Mouse (Mus musculus): Measurements from ENCODE around the gene Hip1. TPM values are rescaled to one million over a fixed set of nuclear protein-coding genes. Genes with fewer than 3 reads are reported as not detected.

Gene Hip1
- polyA plus RNA-seq, 1 experiment, result 51.6 TPM

- H3K27ac ChIP-seq (ENCODE audit: insufficient read depth, low read length), result no peak overlapping the region
- no peaks in the 10 kb centered on the region for H3K4me1 ChIP-seq (ENCODE audit: control insufficient read depth, insufficient read depth, low read length)
- no peak overlapping the region for H3K4me3 ChIP-seq (ENCODE audit: low read depth, low read length)
- H3K9ac ChIP-seq (ENCODE audit: low read depth, poor library complexity, severe bottlenecking), result no peak overlapping the region
- H3K27me3 ChIP-seq (ENCODE audit: control insufficient read depth, insufficient read depth, low read length, poor library complexity, severe bottlenecking), result no peaks in the 10 kb centered on the region
- H3K36me3 ChIP-seq (ENCODE audit: control insufficient read depth, insufficient read depth, low read length, poor library complexity, severe bottlenecking), result no peaks in the 10 kb centered on the region
- peaks cover 2% of the 10 kb centered on the region; the same call in 1 of the 2 replicates for H3K9me3 ChIP-seq (replicated peaks; ENCODE audit: control insufficient read depth, insufficient read depth, low read length, poor library complexity, severe bottlenecking)
- TF ChIP-seq CTCF (IDR thresholded peaks at IDR 0.05; ENCODE audit: low read depth, low read length), result no peak
- no peak for TF ChIP-seq POLR2A (IDR thresholded peaks at IDR 0.05; ENCODE audit: insufficient read depth, low read length)
- no peak for TF ChIP-seq EP300 (IDR thresholded peaks at IDR 0.05; ENCODE audit: insufficient read depth, low read depth, low read length)
Measured at GRCm38 (mm10) chr5:135517348-135517883, 27.5 kb downstream of the Hip1 start.

GRCm38 (mm10) chr5:135513131-135513530 lies 31.8 kb downstream of the Hip1 start:
- no peak overlapping the region for H3K9ac ChIP-seq (ENCODE audit: low read depth, poor library complexity, severe bottlenecking)
- no peak overlapping the region for H3K27ac ChIP-seq (ENCODE audit: insufficient read depth, low read length)
- no peaks in the 10 kb centered on the region for H3K4me1 ChIP-seq (ENCODE audit: control insufficient read depth, insufficient read depth, low read length)
- H3K4me3 ChIP-seq (ENCODE audit: low read depth, low read length), result no peak overlapping the region
- H3K9me3 ChIP-seq (replicated peaks; ENCODE audit: control insufficient read depth, insufficient read depth, low read length, poor library complexity, severe bottlenecking), result peaks cover 2% of the 10 kb centered on the region; the same call in 1 of the 2 replicates
- no peaks in the 10 kb centered on the region for H3K36me3 ChIP-seq (ENCODE audit: control insufficient read depth, insufficient read depth, low read length, poor library complexity, severe bottlenecking)
- no peak for TF ChIP-seq EP300 (IDR thresholded peaks at IDR 0.05; ENCODE audit: insufficient read depth, low read depth, low read length)
- no peak for TF ChIP-seq POLR2A (IDR thresholded peaks at IDR 0.05; ENCODE audit: insufficient read depth, low read length)
- TF ChIP-seq CTCF (IDR thresholded peaks at IDR 0.05; ENCODE audit: low read depth, low read length), result no peak
- H3K27me3 ChIP-seq (ENCODE audit: control insufficient read depth, insufficient read depth, low read length, poor library complexity, severe bottlenecking), result no peaks in the 10 kb centered on the region

- Histone ChIP-seq H3K9ac (ENCODE audit: low read depth, poor library complexity, severe bottlenecking) (no peak overlapping the region), H3K27ac (ENCODE audit: insufficient read depth, low read length) (no peak overlapping the region), H3K36me3 (ENCODE audit: control insufficient read depth, insufficient read depth, low read length, poor library complexity, severe bottlenecking) (no peaks in the 10 kb centered on the region), H3K4me1 (ENCODE audit: control insufficient read depth, insufficient read depth, low read length) (no peaks in the 10 kb centered on the region), H3K9me3 (replicated peaks; ENCODE audit: control insufficient read depth, insufficient read depth, low read length, poor library complexity, severe bottlenecking) (peaks cover 2% of the 10 kb centered on the region; the same call in 1 of the 2 replicates), H3K27me3 (ENCODE audit: control insufficient read depth, insufficient read depth, low read length, poor library complexity, severe bottlenecking) (no peaks in the 10 kb centered on the region), H3K4me3 (ENCODE audit: low read depth, low read length) (no peak overlapping the region)
- TF ChIP-seq POLR2A (IDR thresholded peaks at IDR 0.05; ENCODE audit: insufficient read depth, low read length), result no peak
- peak; percentile 53 for TF ChIP-seq CTCF (IDR thresholded peaks at IDR 0.05; ENCODE audit: low read depth, low read length)
Measured at GRCm38 (mm10) chr5:135511105-135511504, 33.8 kb downstream of the Hip1 start.

- no peak overlapping the region for H3K4me3 ChIP-seq (ENCODE audit: low read depth, low read length)
- TF ChIP-seq EP300 (IDR thresholded peaks at IDR 0.05; ENCODE audit: insufficient read depth, low read depth, low read length) (no peak), POLR2A (IDR thresholded peaks at IDR 0.05; ENCODE audit: insufficient read depth, low read length) (no peak), CTCF (IDR thresholded peaks at IDR 0.05; ENCODE audit: low read depth, low read length) (no peak)
- H3K9ac ChIP-seq (ENCODE audit: low read depth, poor library complexity, severe bottlenecking), result no peak overlapping the region
- H3K27me3 ChIP-seq (ENCODE audit: control insufficient read depth, insufficient read depth, low read length, poor library complexity, severe bottlenecking), result no peaks in the 10 kb centered on the region
- H3K9me3 ChIP-seq (replicated peaks; ENCODE audit: control insufficient read depth, insufficient read depth, low read length, poor library complexity, severe bottlenecking), result no peaks in the 10 kb centered on the region
- H3K36me3 ChIP-seq (ENCODE audit: control insufficient read depth, insufficient read depth, low read length, poor library complexity, severe bottlenecking), result no peaks in the 10 kb centered on the region
- peaks cover 2% of the 10 kb centered on the region for H3K4me1 ChIP-seq (ENCODE audit: control insufficient read depth, insufficient read depth, low read length)
- H3K27ac ChIP-seq (ENCODE audit: insufficient read depth, low read length), result no peak overlapping the region
Measured at GRCm38 (mm10) chr5:135508284-135508683, 36.6 kb downstream of the Hip1 start.

- Histone ChIP-seq H3K9me3 (replicated peaks; ENCODE audit: control insufficient read depth, insufficient read depth, low read length, poor library complexity, severe bottlenecking) (no peaks in the 10 kb centered on the region), H3K27me3 (ENCODE audit: control insufficient read depth, insufficient read depth, low read length, poor library complexity, severe bottlenecking) (no peaks in the 10 kb centered on the region), H3K36me3 (ENCODE audit: control insufficient read depth, insufficient read depth, low read length, poor library complexity, severe bottlenecking) (no peaks in the 10 kb centered on the region), H3K4me1 (ENCODE audit: control insufficient read depth, insufficient read depth, low read length) (peaks cover 2% of the 10 kb centered on the region), H3K27ac (ENCODE audit: insufficient read depth, low read length) (no peak overlapping the region), H3K9ac (ENCODE audit: low read depth, poor library complexity, severe bottlenecking) (no peak overlapping the region), H3K4me3 (ENCODE audit: low read depth, low read length) (no peak overlapping the region)
- TF ChIP-seq POLR2A (IDR thresholded peaks at IDR 0.05; ENCODE audit: insufficient read depth, low read length), result no peak
- no peak for TF ChIP-seq CTCF (IDR thresholded peaks at IDR 0.05; ENCODE audit: low read depth, low read length)
- no peak for TF ChIP-seq EP300 (IDR thresholded peaks at IDR 0.05; ENCODE audit: insufficient read depth, low read depth, low read length)
Measured at GRCm38 (mm10) chr5:135507561-135508273, 37.2 kb downstream of the Hip1 start.

- H3K9me3 ChIP-seq (replicated peaks; ENCODE audit: control insufficient read depth, insufficient read depth, low read length, poor library complexity, severe bottlenecking), result no peaks in the 10 kb centered on the region
- H3K4me3 ChIP-seq (ENCODE audit: low read depth, low read length), result peak overlapping the region; percentile 34; the same call in 1 of the 2 replicates
- no peaks in the 10 kb centered on the region for H3K36me3 ChIP-seq (ENCODE audit: control insufficient read depth, insufficient read depth, low read length, poor library complexity, severe bottlenecking)
- TF ChIP-seq POLR2A (IDR thresholded peaks at IDR 0.05; ENCODE audit: insufficient read depth, low read length), result no peak
- TF ChIP-seq CTCF (IDR thresholded peaks at IDR 0.05; ENCODE audit: low read depth, low read length), result no peak
- no peak for TF ChIP-seq EP300 (IDR thresholded peaks at IDR 0.05; ENCODE audit: insufficient read depth, low read depth, low read length)
- peaks cover 4% of the 10 kb centered on the region for H3K4me1 ChIP-seq (ENCODE audit: control insufficient read depth, insufficient read depth, low read length)
- peak overlapping the region; percentile 60; the same call in 1 of the 2 replicates for H3K9ac ChIP-seq (ENCODE audit: low read depth, poor library complexity, severe bottlenecking)
- no peaks in the 10 kb centered on the region for H3K27me3 ChIP-seq (ENCODE audit: control insufficient read depth, insufficient read depth, low read length, poor library complexity, severe bottlenecking)
- H3K27ac ChIP-seq (ENCODE audit: insufficient read depth, low read length), result peak overlapping the region; percentile 79
Measured at GRCm38 (mm10) chr5:135505442-135505841, 39.5 kb downstream of the Hip1 start.

Measured in ES-Bruce4 (cell line).